Mouse (Mus musculus): Measurements from ENCODE around the gene Eva1c.

GRCm38 (mm10) chr16:90804466-90804865, 22.1 kb upstream of the Eva1c start:
- TF ChIP-seq CTCF (IDR thresholded peaks at IDR 0.05; ENCODE audit: low read depth) = no peak
- TF ChIP-seq EP300 (optimal IDR thresholded peaks at IDR 0.05) = no peak
